Mouse (Mus musculus): ENCODE data around the gene Ppm1d.

DNA sequence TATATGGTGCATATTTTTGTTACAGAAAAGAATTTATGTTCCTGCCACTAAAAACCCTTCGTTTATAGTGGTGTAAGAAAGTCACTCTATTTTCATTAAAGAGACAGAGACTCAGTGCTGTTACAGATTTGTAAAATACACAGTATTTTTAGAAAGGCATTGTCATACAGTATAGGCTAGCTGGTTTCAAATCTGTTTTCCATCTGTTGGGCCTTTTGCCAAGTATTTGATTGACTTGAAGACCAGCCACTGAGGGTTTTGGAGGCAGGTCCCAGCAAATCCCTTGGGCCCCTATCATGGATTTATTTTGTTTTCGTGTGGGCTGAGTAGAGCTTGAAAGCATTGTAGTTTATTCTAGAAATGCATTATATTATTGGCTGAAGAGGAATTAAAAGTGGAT is 1.8 kb downstream of the Ppm1d start:
- TF ChIP-seq CTCF (IDR thresholded peaks at IDR 0.05; ENCODE audit: low read depth, low read length) (no peak), POLR2A (IDR thresholded peaks at IDR 0.05; ENCODE audit: borderline replicate concordance, low read depth, low read length) (no peak)
